Comparison of ENCODE assay signal across 8 mouse cellular contexts in genomic region chr12:81199280-81199955, GRCm38 (mm10).
DNase-seq lines count a peak whose midpoint lies in the region; ATAC-seq and TF ChIP-seq lines count a peak whose summit lies in the region.

No protein-coding gene starts in this region.

- intact Hi-C loops in gastrocnemius, postnatal 14 days (cut with DNase I; ENCODE audit: low total_unique reads), result loop anchor here (2.0 kb wide), 1 partner anchor 201 kb away; no protein-coding TSS in a partner anchor

- H3K9ac ChIP-seq in kidney, postnatal 0 days (ENCODE audit: low read depth, low read length), result no peak overlapping the region
- no peak overlapping the region for H3K9ac ChIP-seq in limb, embryonic 15.5 days
- H3K9ac ChIP-seq in neural tube, embryonic 12.5 days, result no peak overlapping the region

- no peaks in the 10 kb centered on the region for H3K9me3 ChIP-seq in kidney, postnatal 0 days (replicated peaks; ENCODE audit: low read length)
- no peaks in the 10 kb centered on the region for H3K9me3 ChIP-seq in limb, embryonic 15.5 days
- H3K9me3 ChIP-seq in neural tube, embryonic 12.5 days, result no peaks in the 10 kb centered on the region

- no peak overlapping the region for H3K27ac ChIP-seq in cortical plate, adult 2 months (ENCODE audit: insufficient read depth, low read length)
- no peak overlapping the region for H3K27ac ChIP-seq in kidney, postnatal 0 days
- H3K27ac ChIP-seq in limb, embryonic 15.5 days, result no peak overlapping the region
- no peak overlapping the region for H3K27ac ChIP-seq in neural tube, embryonic 12.5 days

- H3K4me3 ChIP-seq in cortical plate, adult 2 months (ENCODE audit: insufficient read depth, low read length), result no peak overlapping the region
- H3K4me3 ChIP-seq in kidney, postnatal 0 days (replicated peaks; ENCODE audit: low read depth, low read length), result no peak overlapping the region
- no peak overlapping the region for H3K4me3 ChIP-seq in limb, embryonic 15.5 days
- H3K4me3 ChIP-seq in neural tube, embryonic 12.5 days, result no peak overlapping the region

- H3K36me3 ChIP-seq in kidney, postnatal 0 days (ENCODE audit: insufficient read depth, low read length), result no peaks in the 10 kb centered on the region
- no peaks in the 10 kb centered on the region for H3K36me3 ChIP-seq in limb, embryonic 15.5 days
- H3K36me3 ChIP-seq in neural tube, embryonic 12.5 days, result no peaks in the 10 kb centered on the region

- H3K4me1 ChIP-seq in cortical plate, adult 2 months (ENCODE audit: control insufficient read depth, insufficient read depth, low read length), result no peaks in the 10 kb centered on the region; the same call in 1 of the 2 replicates
- H3K4me1 ChIP-seq in kidney, postnatal 0 days (replicated peaks; ENCODE audit: insufficient read depth, low read length), result no peaks in the 10 kb centered on the region
- no peaks in the 10 kb centered on the region for H3K4me1 ChIP-seq in limb, embryonic 15.5 days
- no peaks in the 10 kb centered on the region; the same call in 1 of the 2 replicates for H3K4me1 ChIP-seq in neural tube, embryonic 12.5 days

- no peaks in the 10 kb centered on the region for H3K27me3 ChIP-seq in kidney, postnatal 0 days (ENCODE audit: insufficient read depth, low read length)
- no peaks in the 10 kb centered on the region for H3K27me3 ChIP-seq in limb, embryonic 15.5 days
- H3K27me3 ChIP-seq in neural tube, embryonic 12.5 days (replicated peaks), result no peaks in the 10 kb centered on the region

- TF ChIP-seq POLR2A in cortical plate, adult 2 months (IDR thresholded peaks at IDR 0.05; ENCODE audit: extremely low read depth, insufficient read depth, low read length), result no peak

- TF ChIP-seq CTCF in cortical plate, adult 2 months (IDR thresholded peaks at IDR 0.05; ENCODE audit: extremely low read depth, insufficient read depth, low read length), result peak; percentile 95
- TF ChIP-seq CTCF in kidney, postnatal 0 days (IDR thresholded peaks at IDR 0.05; ENCODE audit: low read depth), result peak; percentile 83

- DNase-seq in urinary bladder, postnatal 14 days (ENCODE audit: low spot score), result peak; percentile 45
- DNase-seq in urinary bladder, postnatal 10 days (ENCODE audit: low spot score), result no peak
- DNase-seq in gastrocnemius, postnatal 14 days, result peak; percentile 63
- DNase-seq in kidney, postnatal 0 days (ENCODE audit: low spot score), result peak; percentile 77

- WGBS in kidney, postnatal 0 days, result 31% methylated on average over 23 of the region's 23 CpGs
- WGBS in limb, embryonic 15.5 days, result 34% methylated on average over 23 of the region's 23 CpGs
- WGBS in neural tube, embryonic 12.5 days, result 33% methylated on average over 23 of the region's 23 CpGs

- ATAC-seq in kidney, postnatal 0 days (replicated peaks; ENCODE audit: low FRiP score, low read depth), result no peak
- ATAC-seq in limb, embryonic 15.5 days (ENCODE audit: insufficient number of reproducible peaks, low FRiP score, low TSS enrichment, low read depth), result no peak
- ATAC-seq in neural tube, embryonic 12.5 days (ENCODE audit: low FRiP score, low read depth), result peak; percentile 76
- no peak for ATAC-seq in erythroid progenitor cell, adult 5-6 weeks (replicated peaks; ENCODE audit: low FRiP score, poor library complexity, severe bottlenecking)

- H3K4me2 ChIP-seq in kidney, postnatal 0 days (ENCODE audit: low read length), result no peak overlapping the region
- 0 out of 2 replicates have a peak overlapping the region, but pooled peaks have one; percentile 5 for H3K4me2 ChIP-seq in limb, embryonic 15.5 days
- H3K4me2 ChIP-seq in neural tube, embryonic 12.5 days (replicated peaks), result peak overlapping the region; percentile 17; the same call in 1 of the 2 replicates
